Mouse (Mus musculus): ENCODE data around the gene Tyk2. TPM values are rescaled to one million over a fixed set of nuclear protein-coding genes. Genes with fewer than 3 reads are reported as not detected.

Gene Tyk2
- polyA plus RNA-seq, 1 experiment = 11.4 TPM

DNA sequence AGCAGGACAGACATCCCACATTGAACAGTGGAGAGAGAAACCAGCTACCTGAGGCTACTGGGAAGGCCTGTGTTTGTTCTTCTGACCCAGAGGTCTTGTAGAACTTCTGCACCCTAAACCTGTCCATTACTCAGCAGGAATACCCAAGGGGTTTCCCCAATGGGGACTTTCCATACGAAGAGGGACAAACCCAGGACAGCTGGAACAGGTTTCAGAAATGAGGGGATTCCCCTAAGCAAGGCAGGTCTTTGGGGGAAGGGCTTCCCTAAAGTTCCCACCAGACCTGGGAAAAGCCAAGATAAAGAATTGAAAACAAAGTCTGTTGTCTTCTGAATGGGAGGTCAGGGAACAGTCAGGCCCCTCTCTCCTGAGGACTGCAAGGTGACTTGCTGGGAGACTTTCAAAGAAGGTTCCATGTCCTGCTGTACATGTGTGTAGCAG, 4.9 kb upstream of the Tyk2 start:
- Histone ChIP-seq H3K4me2 (ENCODE audit: low read depth) (no peak overlapping the region), H3K36me3 (ENCODE audit: control insufficient read depth, insufficient read depth) (peaks cover 4% of the 10 kb centered on the region), H3K79me2 (ENCODE audit: control insufficient read depth, insufficient read depth) (no peaks in the 10 kb centered on the region), H3ac (ENCODE audit: control insufficient read depth, insufficient read length) (no peak overlapping the region), H3K4me3 (no peak overlapping the region), H3K27me3 (ENCODE audit: control insufficient read depth, insufficient read depth, insufficient read length) (no peaks in the 10 kb centered on the region)
- TF ChIP-seq MYOG (IDR thresholded peaks at IDR 0.05; ENCODE audit: control insufficient read depth in 1 of 3, insufficient read depth in 1 of 3, insufficient read length in 2 of 3, low read depth in 2 of 3) (no peak), POLR2AphosphoS2 (IDR thresholded peaks at IDR 0.05; ENCODE audit: insufficient read length, low read depth) (no peak), TCF12 (IDR thresholded peaks at IDR 0.05; ENCODE audit: insufficient read depth, poor library complexity, severe bottlenecking) (no peak), MYOD1 (IDR thresholded peaks at IDR 0.05; ENCODE audit: control insufficient read depth in 1 of 3, insufficient read length in 2 of 3, low read depth in 2 of 3) (no peak), TCF3 (IDR thresholded peaks at IDR 0.05; ENCODE audit: insufficient read length, low read depth) (no peak), MAX (IDR thresholded peaks at IDR 0.05; ENCODE audit: low read depth) (no peak)

DNA sequence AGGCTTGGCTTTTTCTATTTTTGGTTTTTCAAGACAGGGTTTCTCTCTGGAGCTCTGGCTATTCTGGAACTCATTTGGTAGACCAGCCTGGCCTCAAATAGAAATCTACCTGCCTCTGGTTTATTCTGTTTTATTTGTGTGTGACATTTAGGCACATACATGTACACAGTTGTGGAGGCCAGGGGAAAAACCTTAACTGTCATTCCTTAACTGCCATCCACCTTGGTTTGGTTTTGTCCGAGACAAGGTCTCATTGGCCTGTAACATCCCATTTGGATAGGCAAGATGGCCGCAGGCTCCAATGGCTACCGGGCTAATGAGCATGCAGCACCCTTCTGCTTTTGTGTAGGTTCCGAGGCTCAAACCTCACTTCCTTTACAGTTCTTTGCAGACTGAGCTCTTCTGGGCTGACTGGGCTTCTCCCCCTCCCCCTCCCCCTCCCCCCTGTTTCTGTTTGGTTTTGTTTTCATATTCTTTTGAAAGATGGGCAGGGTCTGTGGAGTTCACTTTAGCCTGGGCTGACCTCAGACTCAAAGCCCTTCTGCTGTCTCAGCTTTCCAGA, 4.4 kb upstream of the Tyk2 start:
- TF ChIP-seq MAX (IDR thresholded peaks at IDR 0.05; ENCODE audit: low read depth) = no peak
- TF ChIP-seq TCF12 (IDR thresholded peaks at IDR 0.05; ENCODE audit: insufficient read depth, poor library complexity, severe bottlenecking) = no peak
- no peak for TF ChIP-seq SRF (IDR thresholded peaks at IDR 0.05; ENCODE audit: control insufficient read depth, insufficient read length, low read depth)
- TF ChIP-seq MYOD1 (IDR thresholded peaks at IDR 0.05; ENCODE audit: control insufficient read depth in 1 of 3, insufficient read length in 2 of 3, low read depth in 2 of 3) = no peak
- TF ChIP-seq CEBPB (IDR thresholded peaks at IDR 0.05; ENCODE audit: insufficient read depth, poor library complexity, severe bottlenecking) = no peak
- no peak for TF ChIP-seq POLR2A (IDR thresholded peaks at IDR 0.05; ENCODE audit: insufficient read length, low read depth)
- TF ChIP-seq MYOG (IDR thresholded peaks at IDR 0.05; ENCODE audit: control insufficient read depth in 1 of 3, insufficient read depth in 1 of 3, insufficient read length in 2 of 3, low read depth in 2 of 3) = no peak
- TF ChIP-seq TCF3 (IDR thresholded peaks at IDR 0.05; ENCODE audit: insufficient read length, low read depth) = no peak
- TF ChIP-seq USF1 (IDR thresholded peaks at IDR 0.05; ENCODE audit: low read depth) = no peak
- no peak for TF ChIP-seq POLR2AphosphoS2 (IDR thresholded peaks at IDR 0.05; ENCODE audit: insufficient read length, low read depth)
- TF ChIP-seq E2F4 (IDR thresholded peaks at IDR 0.05; ENCODE audit: insufficient read depth) = no peak
- no peak for TF ChIP-seq REST (IDR thresholded peaks at IDR 0.05; ENCODE audit: insufficient read depth, insufficient read length)
- H3K4me2 ChIP-seq (ENCODE audit: low read depth) = peak overlapping the region; percentile 71

DNA sequence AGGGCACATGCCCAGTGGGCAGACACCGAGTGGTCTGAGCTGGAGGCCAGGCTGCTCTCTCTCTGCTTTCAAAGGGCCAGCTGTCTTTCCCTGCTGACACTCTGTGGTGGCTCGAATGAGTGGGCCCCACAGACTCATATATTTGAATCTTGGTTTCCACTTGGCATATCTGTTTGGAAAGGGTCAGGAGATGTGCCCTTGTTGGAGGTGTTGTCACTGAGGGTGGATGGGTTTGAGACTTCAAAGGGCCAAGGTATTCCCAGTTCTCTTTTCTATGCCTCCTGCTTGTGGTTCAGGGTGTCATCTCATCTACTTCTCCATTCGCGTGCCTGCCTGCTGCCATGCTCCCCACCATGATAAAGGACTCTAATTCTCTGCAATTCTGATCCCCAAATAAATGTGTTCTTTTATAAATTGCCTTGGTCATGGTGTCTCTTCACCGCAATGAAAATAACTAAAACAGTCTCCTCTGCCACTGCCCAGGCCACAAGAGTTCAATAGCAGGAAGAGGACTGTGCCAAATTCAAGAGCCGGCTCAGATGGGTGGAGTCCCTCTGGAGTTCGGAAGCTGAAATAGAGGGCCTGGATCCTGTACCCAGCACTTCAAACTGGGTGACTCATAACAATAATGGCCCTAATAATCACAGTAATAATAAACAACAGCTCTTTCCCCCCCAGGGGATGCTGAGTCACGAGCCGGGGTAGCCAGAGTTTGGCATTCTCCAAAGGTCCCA, 3.7 kb upstream of the Tyk2 start:
- no peaks in the 10 kb centered on the region for H3K27me3 ChIP-seq (ENCODE audit: control insufficient read depth, insufficient read depth, insufficient read length)
- no peak for TF ChIP-seq TCF12 (IDR thresholded peaks at IDR 0.05; ENCODE audit: insufficient read depth, poor library complexity, severe bottlenecking)
- peak in 1 of 3 experiments; percentile 56 for TF ChIP-seq MYOG (IDR thresholded peaks at IDR 0.05; ENCODE audit: control insufficient read depth in 1 of 3, insufficient read depth in 1 of 3, insufficient read length in 2 of 3, low read depth in 2 of 3)
- TF ChIP-seq TCF3 (IDR thresholded peaks at IDR 0.05; ENCODE audit: insufficient read length, low read depth) = no peak
- peak in 2 of 3 experiments; percentile 32 to 65 for TF ChIP-seq MYOD1 (IDR thresholded peaks at IDR 0.05; ENCODE audit: control insufficient read depth in 1 of 3, insufficient read length in 2 of 3, low read depth in 2 of 3)
- no peak for TF ChIP-seq MAX (IDR thresholded peaks at IDR 0.05; ENCODE audit: low read depth)
- no peak for TF ChIP-seq POLR2A (IDR thresholded peaks at IDR 0.05; ENCODE audit: insufficient read length, low read depth)
- no peak for TF ChIP-seq REST (IDR thresholded peaks at IDR 0.05; ENCODE audit: insufficient read depth, insufficient read length)
- TF ChIP-seq CEBPB (IDR thresholded peaks at IDR 0.05; ENCODE audit: insufficient read depth, poor library complexity, severe bottlenecking) = no peak
- TF ChIP-seq E2F4 (IDR thresholded peaks at IDR 0.05; ENCODE audit: insufficient read depth) = no peak
- TF ChIP-seq POLR2AphosphoS2 (IDR thresholded peaks at IDR 0.05; ENCODE audit: insufficient read length, low read depth) = no peak
- no peak for TF ChIP-seq USF1 (IDR thresholded peaks at IDR 0.05; ENCODE audit: low read depth)
- TF ChIP-seq SRF (IDR thresholded peaks at IDR 0.05; ENCODE audit: control insufficient read depth, insufficient read length, low read depth) = no peak
- H3ac ChIP-seq (ENCODE audit: control insufficient read depth, insufficient read length) = no peak overlapping the region

More for the DNA sequence above, 4.4 kb upstream of the Tyk2 start:
- Histone ChIP-seq H3K36me3 (ENCODE audit: control insufficient read depth, insufficient read depth) (peaks cover 4% of the 10 kb centered on the region), H3ac (ENCODE audit: control insufficient read depth, insufficient read length) (no peak overlapping the region), H3K4me3 (no peak overlapping the region), H3K79me2 (ENCODE audit: control insufficient read depth, insufficient read depth) (no peaks in the 10 kb centered on the region), H3K27me3 (ENCODE audit: control insufficient read depth, insufficient read depth, insufficient read length) (no peaks in the 10 kb centered on the region)

DNA sequence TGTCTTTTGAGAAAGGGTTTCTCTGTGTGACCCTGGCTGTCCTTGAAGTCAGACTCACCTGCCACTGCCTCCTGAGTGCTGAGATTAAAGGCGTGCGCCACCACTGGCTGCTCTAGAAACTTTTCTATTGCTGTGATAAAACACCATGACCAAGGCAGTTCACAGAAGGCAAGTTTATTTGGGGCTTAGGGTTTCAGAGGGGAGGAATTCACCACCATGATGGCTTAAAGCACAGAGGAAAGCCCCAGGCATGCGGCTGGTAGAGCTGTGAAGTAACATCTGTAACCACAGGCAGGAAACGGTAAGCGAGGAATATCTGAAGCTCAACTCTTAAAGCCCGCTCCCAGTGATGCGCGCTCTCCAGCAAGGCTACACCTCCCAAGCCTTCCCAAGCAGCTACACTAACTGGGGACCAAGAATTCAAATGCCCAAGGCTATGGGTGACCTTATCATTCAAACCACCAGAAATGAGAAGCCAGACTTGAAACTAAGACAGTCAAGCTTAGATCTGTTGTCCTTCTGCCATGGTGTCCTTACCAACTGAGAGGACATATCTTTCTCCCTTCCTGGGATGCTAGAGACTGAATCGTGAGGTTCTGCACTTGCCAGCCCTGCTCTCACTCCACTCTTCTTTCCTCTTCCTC, 2.1 kb upstream of the Tyk2 start:
- H3K4me2 ChIP-seq (ENCODE audit: low read depth) = no peak overlapping the region
- TF ChIP-seq POLR2AphosphoS2 (IDR thresholded peaks at IDR 0.05; ENCODE audit: insufficient read length, low read depth) = no peak
- TF ChIP-seq MYOD1 (IDR thresholded peaks at IDR 0.05; ENCODE audit: control insufficient read depth in 1 of 3, insufficient read length in 2 of 3, low read depth in 2 of 3) = no peak
- TF ChIP-seq TCF12 (IDR thresholded peaks at IDR 0.05; ENCODE audit: insufficient read depth, poor library complexity, severe bottlenecking) = no peak
- no peak for TF ChIP-seq TCF3 (IDR thresholded peaks at IDR 0.05; ENCODE audit: insufficient read length, low read depth)
- no peak for TF ChIP-seq POLR2A (IDR thresholded peaks at IDR 0.05; ENCODE audit: insufficient read length, low read depth)
- TF ChIP-seq REST (IDR thresholded peaks at IDR 0.05; ENCODE audit: insufficient read depth, insufficient read length) = no peak
- no peak for TF ChIP-seq USF1 (IDR thresholded peaks at IDR 0.05; ENCODE audit: low read depth)
- TF ChIP-seq MYOG (IDR thresholded peaks at IDR 0.05; ENCODE audit: control insufficient read depth in 1 of 3, insufficient read depth in 1 of 3, insufficient read length in 2 of 3, low read depth in 2 of 3) = no peak
- no peak for TF ChIP-seq CEBPB (IDR thresholded peaks at IDR 0.05; ENCODE audit: insufficient read depth, poor library complexity, severe bottlenecking)
- no peak overlapping the region for H3ac ChIP-seq (ENCODE audit: control insufficient read depth, insufficient read length)
- H3K36me3 ChIP-seq (ENCODE audit: control insufficient read depth, insufficient read depth) = peaks cover 4% of the 10 kb centered on the region
- H3K79me2 ChIP-seq (ENCODE audit: control insufficient read depth, insufficient read depth) = no peaks in the 10 kb centered on the region
- no peaks in the 10 kb centered on the region for H3K27me3 ChIP-seq (ENCODE audit: control insufficient read depth, insufficient read depth, insufficient read length)
- no peak overlapping the region for H3K4me3 ChIP-seq

More for the DNA sequence above, 3.7 kb upstream of the Tyk2 start:
- H3K36me3 ChIP-seq (ENCODE audit: control insufficient read depth, insufficient read depth) = peaks cover 4% of the 10 kb centered on the region
- H3K79me2 ChIP-seq (ENCODE audit: control insufficient read depth, insufficient read depth) = no peaks in the 10 kb centered on the region
- no peak overlapping the region for H3K4me3 ChIP-seq
- H3K4me2 ChIP-seq (ENCODE audit: low read depth) = peak overlapping the region; percentile 71

Data from myocyte (in vitro differentiated cells).